Mouse (Mus musculus) thymus, adult 2 months (tissue): ENCODE results near the gene Lin7a.

ENCODE experiments used
- CTCF ChIP-seq: fragments of 200-500 bp; IDR thresholded peaks from 2 replicates; pipeline ENCODE4 v1.5.1; 2012; ENCODE audit warnings: mild to moderate bottlenecking, control low read depth, low read length, moderate library complexity, borderline replicate concordance; ENCODE audit not compliant: control insufficient read depth, poor library complexity, insufficient read depth; ENCODE audit errors: extremely low read depth
- POLR2A ChIP-seq: fragments of 200-500 bp; IDR thresholded peaks from 2 replicates; pipeline ENCODE4 v1.6.1; 2012; ENCODE audit warnings: mild to moderate bottlenecking, low read length, control low read depth, moderate library complexity; ENCODE audit not compliant: control insufficient read depth, poor library complexity, insufficient read depth; ENCODE audit errors: extremely low read depth

DNA sequence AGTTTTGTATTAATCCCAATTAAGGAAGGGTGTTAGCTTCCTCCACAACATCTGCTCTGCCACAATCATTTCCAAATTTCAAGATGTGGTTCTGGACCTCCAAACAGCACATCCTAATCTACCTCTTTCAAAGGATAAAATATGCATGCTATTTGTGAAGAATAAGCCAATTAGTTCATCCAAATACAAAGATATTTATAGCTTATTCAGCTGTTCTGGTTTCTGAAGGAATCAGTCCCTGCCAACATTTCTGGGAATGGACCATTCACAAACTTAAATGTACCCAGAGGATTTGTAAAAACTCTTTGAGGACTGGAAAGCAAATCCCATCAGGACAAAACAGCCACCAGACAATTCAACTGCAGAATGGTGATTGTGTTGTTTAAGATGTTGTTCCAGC is 87.8 kb downstream of the Lin7a start:
- no peak for TF ChIP-seq CTCF
- no peak for TF ChIP-seq POLR2A
